Mouse (Mus musculus) intestine, postnatal 0 days (tissue): ENCODE data around the gene Mospd2. TPM values are rescaled to one million over a fixed set of nuclear protein-coding genes. Genes with fewer than 3 reads are reported as not detected.

ENCODE experiments used
- ATAC-seq: fragments of 200-750 bp; cut with Nextera tagmentation; 2 replicates; pipeline ENCODE4 v1.8.0; 2017; ENCODE audit warnings: mild to moderate bottlenecking, moderate TSS enrichment, moderate library complexity
- H3K27ac ChIP-seq: fragments of 300-500 bp; sonication (generic); 2 replicates; pipeline ENCODE4 v1.5.1; 2014; ENCODE audit warnings: mild to moderate bottlenecking, low read depth, low read length, moderate library complexity
- H3K27me3 ChIP-seq: fragments of 300-500 bp; sonication (generic); replicated peaks from 2 replicates; pipeline ENCODE4 v1.6.1; 2014; ENCODE audit warnings: low read length, mixed read lengths; ENCODE audit not compliant: control insufficient read depth, insufficient read depth
- H3K36me3 ChIP-seq: fragments of 300-500 bp; sonication (generic); 2 replicates; pipeline ENCODE4 v1.6.1; 2014; ENCODE audit warnings: mild to moderate bottlenecking, moderate library complexity; ENCODE audit not compliant: control insufficient read depth, insufficient read depth
- H3K4me1 ChIP-seq: fragments of 300-500 bp; sonication (generic); replicated peaks from 2 replicates; pipeline ENCODE4 v1.6.1; 2014; ENCODE audit warnings: antibody characterized with exemption, low read length, mixed read lengths; ENCODE audit not compliant: control insufficient read depth, insufficient read depth
- H3K4me2 ChIP-seq: fragments of 300-500 bp; sonication (generic); replicated peaks from 2 replicates; pipeline ENCODE4 v1.6.1; 2014; ENCODE audit warnings: low read depth, mild to moderate bottlenecking, moderate library complexity
- H3K4me3 ChIP-seq: fragments of 300-500 bp; sonication (generic); 2 replicates; pipeline ENCODE4 v1.5.1; 2014; ENCODE audit warnings: low read depth, low read length
- H3K9ac ChIP-seq: fragments of 300-500 bp; sonication (generic); 2 replicates; pipeline ENCODE4 v1.6.1; 2014; ENCODE audit warnings: mild to moderate bottlenecking, low read depth, low read length
- H3K9me3 ChIP-seq: fragments of 300-500 bp; sonication (generic); 2 replicates; pipeline ENCODE4 v1.6.1; 2016; ENCODE audit warnings: mixed run types; ENCODE audit not compliant: control insufficient read depth
- CTCF ChIP-seq: sonication (generic); IDR thresholded peaks from 2 replicates; pipeline ENCODE4 v1.5.1; 2016; ENCODE audit warnings: low read depth, mild to moderate bottlenecking, control low read depth, antibody characterized with exemption, moderate library complexity
- WGBS: fragments of 180-500 bp; shearing (Covaris S2); extraction: QIAGEN DNeasy Blood & Tissue Kit; methylation state at CpG from one replicate; pipeline ENCODE4 v1.1.7; 2014; 5-methylcytosine and 5-hydroxymethylcytosine counted together
- polyA plus RNA-seq: library from polyadenylated mRNA; unstranded; fragments of >200 nt; fragmentation: Nextera tagmentation; extraction: Ambion mirVana; gene quantifications from 2 replicates; pipeline ENCODE4 v1.2.1, GENCODE M21; 2015

The Mospd2 gene
- 19.4 and 20.6 TPM in 2 replicates for polyA plus RNA-seq

DNA sequence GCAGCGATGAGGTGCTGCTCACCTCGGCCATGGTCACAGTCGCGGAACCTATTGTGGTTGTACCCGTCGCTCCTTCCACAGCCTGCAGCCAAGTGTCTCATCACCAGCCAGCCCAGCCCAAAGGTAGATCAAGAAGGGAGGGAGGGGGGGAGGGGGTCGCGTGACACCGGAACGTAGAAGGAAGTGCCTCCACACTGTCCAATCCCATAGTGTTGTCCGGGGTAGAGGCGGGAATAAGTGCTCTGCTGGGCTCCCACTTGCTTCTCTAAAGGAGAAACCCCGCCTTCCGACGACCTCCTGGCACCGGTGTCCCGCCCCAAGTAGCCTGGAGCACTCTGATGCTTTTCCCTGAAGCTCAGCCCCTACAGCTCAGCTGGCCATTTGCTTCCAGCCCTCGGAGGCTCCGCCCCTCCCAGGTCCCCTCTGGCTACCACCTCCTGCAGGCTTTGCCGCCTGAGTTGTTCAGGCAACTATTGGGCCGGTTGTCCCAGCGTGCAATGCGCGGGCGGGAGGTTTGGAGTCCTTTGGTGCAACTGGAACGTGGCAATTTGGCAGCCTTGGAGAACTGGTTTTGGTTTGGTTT, at the start of gene Mospd2, which contains the start of gene Fancb:
Gene Mospd2, minus strand, starts transcription at position 183 of the 583 bp plus-strand sequence.
Gene Fancb, plus strand, starts transcription at position 400 of the 583 bp plus-strand sequence.
- no peaks in the 10 kb centered on the region for H3K36me3 ChIP-seq
- no peaks in the 10 kb centered on the region for H3K4me1 ChIP-seq
- peak; percentile 100 for ATAC-seq
- H3K4me3 ChIP-seq, result peak within 1 kb of the TSS; percentile 53
- H3K4me2 ChIP-seq, result peak within 1 kb of the TSS; percentile 59
- TF ChIP-seq CTCF, result 0 out of 2 replicates have a peak, but pooled peaks have one; percentile 2
- H3K9ac ChIP-seq, result peak within 1 kb of the TSS; percentile 46; the same call in 1 of the 2 replicates
- no peaks in the 10 kb centered on the region for H3K9me3 ChIP-seq
- no peaks in the 10 kb centered on the region for H3K27me3 ChIP-seq
- H3K27ac ChIP-seq, result no peak within 1 kb of the TSS; the same call in 1 of the 2 replicates
- 17% methylated on average over 26 of the region's 26 CpGs for WGBS

DNA sequence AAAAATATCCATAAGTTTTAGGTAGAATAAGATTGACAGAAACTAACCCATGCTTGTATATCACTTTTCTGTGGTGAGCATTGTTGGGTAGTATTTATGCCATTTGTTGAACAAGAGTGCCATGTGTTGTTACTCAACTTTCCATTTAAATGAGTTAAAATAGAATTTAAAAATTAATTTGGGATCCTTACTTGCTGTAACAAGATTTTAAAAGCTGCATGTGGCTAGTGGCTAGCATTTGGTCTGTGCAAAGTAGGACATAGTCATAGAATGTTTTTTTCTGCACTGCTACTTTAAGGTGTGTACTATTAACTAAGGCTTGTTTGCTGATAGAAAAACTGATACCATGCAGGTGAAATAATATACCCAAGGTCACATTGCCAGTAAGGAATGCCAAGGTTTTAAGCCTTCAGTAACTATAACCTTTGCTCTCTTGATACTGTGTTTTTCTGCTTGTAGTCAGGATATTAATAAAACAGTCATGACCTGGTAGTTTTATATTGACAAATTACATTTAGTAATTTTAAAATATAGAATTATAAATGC, 24.7 kb upstream of the Mospd2 start, which contains the start of gene Gm17604:
Gene Gm17604, minus strand, starts transcription at position 51 of the 546 bp plus-strand sequence.
- Histone ChIP-seq H3K9me3 (no peaks in the 10 kb centered on the region), H3K27me3 (no peaks in the 10 kb centered on the region), H3K36me3 (no peaks in the 10 kb centered on the region), H3K4me3 (no peak within 1 kb of the TSS), H3K4me2 (no peak within 1 kb of the TSS), H3K9ac (no peak within 1 kb of the TSS), H3K27ac (no peak within 1 kb of the TSS), H3K4me1 (no peaks in the 10 kb centered on the region)
- ATAC-seq, result no peak
- no peak for TF ChIP-seq CTCF

DNA sequence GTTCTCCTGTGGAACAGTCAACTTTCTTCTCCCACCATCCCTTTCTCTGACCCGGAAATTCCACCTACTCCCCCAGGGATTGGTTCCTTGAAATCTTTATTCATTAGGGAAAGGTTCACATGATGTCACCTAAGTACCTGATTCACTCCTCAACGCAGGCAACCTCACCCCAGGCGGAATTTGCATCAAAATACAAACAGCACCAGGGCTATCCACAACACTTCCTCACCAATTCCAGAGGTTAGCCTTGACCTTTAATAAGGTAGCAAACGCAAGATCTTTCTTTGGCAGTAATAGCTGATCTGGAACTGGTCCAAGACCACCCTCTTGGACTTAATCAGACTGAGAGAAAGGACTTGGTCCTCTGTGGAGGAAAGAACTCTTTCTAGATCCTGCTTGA, 23.0 kb upstream of the Mospd2 start:
- Histone ChIP-seq H3K27ac (no peak overlapping the region), H3K4me2 (no peak overlapping the region), H3K9ac (no peak overlapping the region), H3K4me1 (no peaks in the 10 kb centered on the region), H3K4me3 (no peak overlapping the region), H3K9me3 (no peaks in the 10 kb centered on the region), H3K27me3 (no peaks in the 10 kb centered on the region), H3K36me3 (no peaks in the 10 kb centered on the region)
- no peak for ATAC-seq
- no peak for TF ChIP-seq CTCF
- WGBS, result 37% methylated on average over 4 of the region's 4 CpGs

DNA sequence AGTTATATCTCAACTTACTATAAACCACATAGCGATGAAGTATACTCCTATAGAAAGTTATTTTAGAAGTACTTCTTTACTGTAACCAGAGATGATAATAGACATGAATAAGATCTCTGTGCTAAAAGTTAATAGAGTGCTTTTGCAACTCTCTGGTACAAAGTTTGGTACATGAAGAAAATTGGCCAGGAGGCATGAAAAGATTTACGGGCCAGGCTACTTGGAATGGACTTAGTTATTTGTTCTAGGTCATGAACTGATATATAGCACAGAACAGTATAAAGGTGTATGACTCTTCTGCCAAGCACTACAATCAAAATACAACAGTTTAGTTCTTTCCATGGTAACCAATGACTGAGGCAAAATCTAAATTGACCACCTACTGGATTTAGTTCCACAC, 1.3 kb downstream of the Mospd2 start:
- no peak for ATAC-seq
- H3K9me3 ChIP-seq, result no peaks in the 10 kb centered on the region
- H3K27ac ChIP-seq, result no peak overlapping the region
- H3K4me2 ChIP-seq, result no peak overlapping the region
- H3K4me1 ChIP-seq, result no peaks in the 10 kb centered on the region
- WGBS, result 76% methylated on average over 2 of the region's 2 CpGs
- no peaks in the 10 kb centered on the region for H3K27me3 ChIP-seq
- no peak overlapping the region for H3K9ac ChIP-seq
- no peak overlapping the region; the same call in 1 of the 2 replicates for H3K4me3 ChIP-seq
- no peaks in the 10 kb centered on the region for H3K36me3 ChIP-seq
- TF ChIP-seq CTCF, result no peak

DNA sequence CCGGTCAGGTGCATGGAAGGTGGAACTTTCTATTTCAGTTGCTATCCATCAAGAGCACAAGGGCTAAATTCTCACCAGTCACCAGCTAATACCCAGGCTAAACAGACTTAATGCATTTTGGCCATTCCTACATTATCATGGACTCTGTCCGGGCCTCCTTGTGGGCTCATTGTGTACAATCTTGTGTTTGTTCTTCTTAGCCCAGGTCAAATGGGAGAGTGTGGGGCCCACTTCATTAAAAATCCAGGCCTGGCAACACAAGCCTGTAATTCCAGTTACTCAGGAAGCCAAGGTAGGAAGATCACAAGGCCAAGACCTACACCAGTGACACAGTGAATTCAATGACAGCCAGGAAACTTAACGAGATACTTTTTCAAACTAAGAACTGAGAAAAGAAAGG, 9.0 kb downstream of the Mospd2 start:
- 70% methylated on average over 3 of the region's 3 CpGs for WGBS
- H3K4me2 ChIP-seq, result no peak overlapping the region
- no peaks in the 10 kb centered on the region for H3K36me3 ChIP-seq
- no peak overlapping the region for H3K27ac ChIP-seq
- H3K4me1 ChIP-seq, result no peaks in the 10 kb centered on the region
- H3K9ac ChIP-seq, result no peak overlapping the region
- H3K9me3 ChIP-seq, result no peaks in the 10 kb centered on the region
- ATAC-seq, result no peak
- no peak overlapping the region for H3K4me3 ChIP-seq
- TF ChIP-seq CTCF, result no peak
- H3K27me3 ChIP-seq, result no peaks in the 10 kb centered on the region

DNA sequence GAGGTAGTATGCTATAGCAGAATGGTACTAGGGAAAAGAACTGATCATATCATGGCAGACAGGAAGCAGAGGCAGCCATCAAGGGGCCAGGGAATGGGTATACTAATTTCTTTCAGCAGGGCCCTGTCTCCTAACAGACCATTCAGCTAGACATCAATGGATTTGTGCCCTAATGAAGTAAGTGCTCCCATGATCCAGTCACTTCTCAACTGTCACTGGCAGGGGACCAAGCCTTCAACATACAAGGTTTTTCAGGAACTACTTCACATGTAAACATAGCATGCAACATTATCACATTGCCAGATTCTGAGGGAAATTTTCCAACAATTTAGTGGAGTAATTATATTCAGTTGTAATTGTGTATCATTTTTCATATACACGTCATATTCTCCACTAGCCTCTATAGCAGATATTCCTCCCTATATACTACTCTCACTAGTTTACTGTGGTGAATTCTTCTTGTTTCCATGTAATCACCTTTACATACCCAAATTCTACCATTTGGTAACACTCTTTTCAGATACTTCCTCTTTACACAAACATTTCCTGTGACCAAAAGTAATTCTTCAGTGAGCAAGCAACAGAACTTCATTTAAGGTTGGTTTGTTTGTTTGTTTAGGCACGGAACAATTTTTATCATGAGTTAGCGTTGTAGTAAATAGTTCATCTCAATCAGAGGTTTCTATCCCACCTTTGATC, 14.3 kb downstream of the Mospd2 start:
- no peaks in the 10 kb centered on the region for H3K4me1 ChIP-seq
- no peaks in the 10 kb centered on the region for H3K27me3 ChIP-seq
- H3K36me3 ChIP-seq, result no peaks in the 10 kb centered on the region
- ATAC-seq, result no peak
- WGBS, result 78% methylated on average over 3 of the region's 3 CpGs
- no peak overlapping the region for H3K4me3 ChIP-seq
- H3K9me3 ChIP-seq, result no peaks in the 10 kb centered on the region
- TF ChIP-seq CTCF, result no peak
- H3K27ac ChIP-seq, result no peak overlapping the region
- no peak overlapping the region for H3K9ac ChIP-seq
- no peak overlapping the region for H3K4me2 ChIP-seq
